In genomic region chr2:138257692-138258315, GRCm38 (mm10) we compare ENCODE assay signal across 9 mouse cellular contexts. TPM values are rescaled to one million over a fixed set of nuclear protein-coding genes. Genes with fewer than 3 reads are reported as not detected.
DNase-seq lines count a peak whose midpoint lies in the region; ATAC-seq lines count a peak whose summit lies in the region.
"Had no signal": no experiment of that assay in that cellular context is flagged by ENCODE, and none has a peak within 500 bp of the region (broad histone marks: within the 10 kb centered on the region; RNA-seq: fewer than 3 reads in every experiment).

No protein-coding gene starts in this region.

- peak overlapping the region; percentile 87 for H3K9ac ChIP-seq in forebrain, embryonic 14.5 days (ENCODE audit: low read length)
- H3K9ac ChIP-seq in hindbrain, embryonic 16.5 days (ENCODE audit: low read depth, low read length): peak overlapping the region; percentile 91
- no peak overlapping the region for H3K9ac ChIP-seq in liver, embryonic 12.5 days

- H3K36me3 ChIP-seq in erythroblast, embryonic 14.5 days (ENCODE audit: control insufficient read depth): no peaks in the 10 kb centered on the region
- H3K36me3 ChIP-seq in forebrain, embryonic 14.5 days (ENCODE audit: control insufficient read depth, insufficient read depth, low read length): no peaks in the 10 kb centered on the region
- no peaks in the 10 kb centered on the region for H3K36me3 ChIP-seq in hindbrain, embryonic 16.5 days (ENCODE audit: control insufficient read depth, insufficient read depth, low read length)
- no peaks in the 10 kb centered on the region for H3K36me3 ChIP-seq in liver, embryonic 12.5 days

- peaks cover 10% of the 10 kb centered on the region for H3K4me1 ChIP-seq in erythroblast, embryonic 14.5 days (ENCODE audit: control insufficient read depth)
- H3K4me1 ChIP-seq in forebrain, embryonic 14.5 days (ENCODE audit: control insufficient read depth, insufficient read depth, low read length): peaks cover 13% of the 10 kb centered on the region
- H3K4me1 ChIP-seq in hindbrain, embryonic 16.5 days (ENCODE audit: control insufficient read depth, insufficient read depth, low read depth, low read length): peaks cover 21% of the 10 kb centered on the region
- H3K4me1 ChIP-seq in liver, embryonic 12.5 days: peaks cover 24% of the 10 kb centered on the region; the same call in 1 of the 2 replicates

- H3K27ac ChIP-seq in forebrain, embryonic 14.5 days (ENCODE audit: low read depth, low read length): no peak overlapping the region
- peak overlapping the region; percentile 17 for H3K27ac ChIP-seq in hindbrain, embryonic 16.5 days (ENCODE audit: low read depth, low read length)
- H3K27ac ChIP-seq in liver, embryonic 12.5 days: no peak overlapping the region

- ATAC-seq in erythroblast, adult 5-6 weeks (replicated peaks; ENCODE audit: low FRiP score, poor library complexity, severe bottlenecking): no peak
- peak; percentile 22 for ATAC-seq in forebrain, embryonic 14.5 days
- ATAC-seq in hindbrain, embryonic 16.5 days: peak; percentile 46; the same call in 1 of the 2 replicates
- ATAC-seq in liver, embryonic 12.5 days: no peak
- no peak for ATAC-seq in erythroid progenitor cell, adult 5-6 weeks (replicated peaks; ENCODE audit: low FRiP score, poor library complexity, severe bottlenecking)

- peak overlapping the region; percentile 74 for H3K4me2 ChIP-seq in forebrain, embryonic 14.5 days (ENCODE audit: low read length)
- H3K4me2 ChIP-seq in hindbrain, embryonic 16.5 days (ENCODE audit: low read length): peak overlapping the region; percentile 65
- H3K4me2 ChIP-seq in liver, embryonic 12.5 days: peak overlapping the region; percentile 87

- DNase-seq in adrenal gland, postnatal 36 days: peak; percentile 52 to 66
- peak; percentile 95 for DNase-seq in forebrain, embryonic 14.5 days (ENCODE audit: low spot score)
- DNase-seq in naive thymus-derived CD4-positive, alpha-beta T cell, adult 2 months (ENCODE audit: low read depth): peak; percentile 4

- WGBS in forebrain, embryonic 14.5 days: 1% methylated on average over 10 of the region's 10 CpGs
- WGBS in hindbrain, embryonic 16.5 days: 0% methylated on average over 9 of the region's 10 CpGs
- WGBS in liver, embryonic 12.5 days (ENCODE audit: insufficient replicate concordance): 1% methylated on average over 10 of the region's 10 CpGs

- H3K9me3 ChIP-seq in erythroblast, embryonic 14.5 days (ENCODE audit: control insufficient read depth, low read length): no peaks in the 10 kb centered on the region
- no peaks in the 10 kb centered on the region for H3K9me3 ChIP-seq in forebrain, embryonic 14.5 days (replicated peaks; ENCODE audit: control insufficient read depth, low read length)
- H3K9me3 ChIP-seq in hindbrain, embryonic 16.5 days (ENCODE audit: control insufficient read depth, low read length): no peaks in the 10 kb centered on the region
- H3K9me3 ChIP-seq in liver, embryonic 12.5 days (replicated peaks): no peaks in the 10 kb centered on the region

- peak overlapping the region; percentile 66 for H3K4me3 ChIP-seq in erythroblast, embryonic 14.5 days (replicated peaks)
- H3K4me3 ChIP-seq in forebrain, embryonic 14.5 days (ENCODE audit: low read depth, low read length): peak overlapping the region; percentile 93
- peak overlapping the region; percentile 70 for H3K4me3 ChIP-seq in hindbrain, embryonic 16.5 days (ENCODE audit: low read length)
- peak overlapping the region; percentile 71 for H3K4me3 ChIP-seq in liver, embryonic 12.5 days

- peaks cover 5% of the 10 kb centered on the region for H3K27me3 ChIP-seq in erythroblast, embryonic 14.5 days (ENCODE audit: control insufficient read depth)
- H3K27me3 ChIP-seq in forebrain, embryonic 14.5 days (replicated peaks; ENCODE audit: control insufficient read depth, insufficient read depth, low read length): no peaks in the 10 kb centered on the region
- no peaks in the 10 kb centered on the region for H3K27me3 ChIP-seq in hindbrain, embryonic 16.5 days (replicated peaks; ENCODE audit: control insufficient read depth, insufficient read depth, low read length)
- H3K27me3 ChIP-seq in liver, embryonic 12.5 days (replicated peaks): no peaks in the 10 kb centered on the region

RNA-seq across cellular contexts. Expression of gene Btbd3, which starts 1.4 kb away (rescaled TPM):
- not detected in 2 replicates for polyA plus RNA-seq in erythroblast, embryonic 14.5 days (2012)
- not detected in 2 replicates for total RNA-seq in erythroblast, adult 5-6 weeks (2015; ENCODE audit: low replicate concordance)
- 0.09 and 0.28 TPM in 2 replicates for total RNA-seq in erythroblast, adult 5-6 weeks (2017; ENCODE audit: low replicate concordance)
- 10 to 100 TPM; 19.6 to 22.6 TPM for total RNA-seq in adrenal gland, postnatal 36 days (2021)
- 24.4 and 29.7 TPM in 2 replicates for polyA plus RNA-seq in forebrain, embryonic 14.5 days (2014; fragmentation: Nextera tagmentation; extraction: Ambion mirVana)
- polyA plus RNA-seq in hindbrain, embryonic 16.5 days (2015; fragmentation: Nextera tagmentation; extraction: Ambion mirVana): 33.7 and 37.5 TPM in 2 replicates
- 3.0 and 3.1 TPM in 2 replicates for polyA plus RNA-seq in liver, embryonic 12.5 days (2016; fragmentation: Nextera tagmentation; extraction: Ambion mirVana)
- not detected in 2 replicates for total RNA-seq in erythroid progenitor cell, adult 5-6 weeks (2015; ENCODE audit: low replicate concordance)
- not detected in 2 replicates for total RNA-seq in erythroid progenitor cell, adult 5-6 weeks (2017; ENCODE audit: low replicate concordance)
- total RNA-seq: MEL had no signal

Comparison
In these comparisons a context has a peak if more than half of its experiments do, and no peak if none do; other contexts are left out.
1. ATAC-seq: peak in forebrain, embryonic 14.5 days (single experiment) and hindbrain, embryonic 16.5 days (single experiment); none in erythroblast, adult 5-6 weeks (single experiment), liver, embryonic 12.5 days (single experiment) and erythroid progenitor cell, adult 5-6 weeks (single experiment).
2. DNase-seq: peak in every context shown above with its lines; median percentile 95 in forebrain, embryonic 14.5 days; 59 in adrenal gland, postnatal 36 days; 4 in naive thymus-derived CD4-positive, alpha-beta T cell, adult 2 months.
3. Peak in every context shown above with its lines, with median percentiles within 50 percentile points of each other: H3K4me3 ChIP-seq and H3K4me2 ChIP-seq.